Mouse (Mus musculus) retina, embryonic 14.5 days (tissue): ENCODE measurements at regions not wholly inside any gene's neighbourhood (a gene's known extent, or its start where the extent isn't known, plus 50 kb on each side); places are given as distances from the start of the nearest gene placed in this dataset.

Source experiments
- DNase-seq: peaks from one replicate; pipeline ENCODE4 v3.0.0-alpha.2; 2015; ENCODE audit warnings: low spot score

- DNase-seq = no peak
Measured at GRCm38 (mm10) chr3:43836865-43837264, 1541.3 kb upstream of the Pcdh10 start.

GRCm38 (mm10) chr3:43847386-43847785 lies 1530.8 kb upstream of the Pcdh10 start:
- DNase-seq = peak; percentile 21
